Mouse (Mus musculus) midbrain, embryonic 14.5 days (tissue): ENCODE results near the gene Prok2. TPM values are rescaled to one million over a fixed set of nuclear protein-coding genes. Genes with fewer than 3 reads are reported as not detected.

Experiments used
- ATAC-seq: fragments of 200-750 bp; cut with Nextera tagmentation; 2 replicates; pipeline ENCODE4 v1.8.0; 2017; ENCODE audit warnings: moderate number of reproducible peaks, moderate library complexity; ENCODE audit not compliant: low FRiP score, low TSS enrichment
- DNase-seq: peaks from one replicate; pipeline ENCODE4 v3.0.0-alpha.2; 2015
- H3K27ac ChIP-seq: fragments of 300-500 bp; sonication (generic); replicated peaks from 2 replicates; pipeline ENCODE4 v1.5.1; 2014; ENCODE audit warnings: mild to moderate bottlenecking, low read depth, low read length, moderate library complexity
- H3K27me3 ChIP-seq: fragments of 300-500 bp; sonication (generic); 2 replicates; pipeline ENCODE4 v1.6.1; 2014; ENCODE audit warnings: low read length, control low read depth, mixed read lengths; ENCODE audit not compliant: control insufficient read depth, insufficient read depth
- H3K36me3 ChIP-seq: fragments of 300-500 bp; sonication (generic); 2 replicates; pipeline ENCODE4 v1.6.1; 2014; ENCODE audit warnings: low read length, control low read depth; ENCODE audit not compliant: control insufficient read depth, insufficient read depth
- H3K4me1 ChIP-seq: fragments of 300-500 bp; sonication (generic); 2 replicates; pipeline ENCODE4 v1.6.1; 2014; ENCODE audit warnings: mild to moderate bottlenecking, antibody characterized with exemption, low read length, control low read depth; ENCODE audit not compliant: control insufficient read depth, insufficient read depth
- H3K4me2 ChIP-seq: fragments of 300-500 bp; sonication (generic); 2 replicates; pipeline ENCODE4 v1.6.1; 2014; ENCODE audit warnings: mild to moderate bottlenecking, low read length, moderate library complexity
- H3K4me3 ChIP-seq: fragments of 300-500 bp; sonication (generic); replicated peaks from 2 replicates; pipeline ENCODE4 v1.5.1; 2014; ENCODE audit warnings: low read depth, low read length
- H3K9ac ChIP-seq: fragments of 300-500 bp; sonication (generic); replicated peaks from 2 replicates; pipeline ENCODE4 v1.6.1; 2014; ENCODE audit warnings: mild to moderate bottlenecking, low read length, moderate library complexity
- H3K9me3 ChIP-seq: fragments of 300-500 bp; sonication (generic); 2 replicates; pipeline ENCODE4 v1.6.1; 2016; ENCODE audit warnings: low read length, control low read depth, mixed read lengths; ENCODE audit not compliant: control insufficient read depth
- WGBS: fragments of 180-500 bp; shearing (Covaris S2); extraction: QIAGEN DNeasy Blood & Tissue Kit; methylation state at CpG from one replicate; pipeline ENCODE4 v1.1.7; 2014; 5-methylcytosine and 5-hydroxymethylcytosine counted together
- polyA plus RNA-seq: library from polyadenylated mRNA; unstranded; fragments of >200 nt; fragmentation: Nextera tagmentation; extraction: Ambion mirVana; gene quantifications from 2 replicates; pipeline ENCODE4 v1.2.1, GENCODE M21; 2014

Prok2 gene
- polyA plus RNA-seq = 0.50 and 0.89 TPM in 2 replicates

- ATAC-seq = no peak
Measured at GRCm38 (mm10) chr6:99725971-99726561, at the start of gene Prok2. Gene Prok2, minus strand, starts transcription at chr6:99726392.

GRCm38 (mm10) chr6:99774680-99775079 is 48.5 kb upstream of the Prok2 start:
- Histone ChIP-seq H3K4me2 (no peak overlapping the region), H3K4me3 (no peak overlapping the region), H3K27me3 (no peaks in the 10 kb centered on the region), H3K27ac (no peak overlapping the region), H3K4me1 (no peaks in the 10 kb centered on the region), H3K9me3 (no peaks in the 10 kb centered on the region), H3K9ac (no peak overlapping the region), H3K36me3 (no peaks in the 10 kb centered on the region)
- DNase-seq = no peak
- no peak for ATAC-seq
- 76% methylated on average over 10 of the region's 10 CpGs for WGBS

More at GRCm38 (mm10) chr6:99725971-99726561, at the start of gene Prok2:
- H3K4me2 ChIP-seq = peak within 1 kb of the TSS; percentile 98
- peaks cover 9% of the 10 kb centered on the region for H3K4me1 ChIP-seq
- no peaks in the 10 kb centered on the region for H3K36me3 ChIP-seq
- H3K4me3 ChIP-seq = peak within 1 kb of the TSS; percentile 53
- no peaks in the 10 kb centered on the region for H3K9me3 ChIP-seq
- H3K9ac ChIP-seq = peak within 1 kb of the TSS; percentile 54
- H3K27ac ChIP-seq = no peak within 1 kb of the TSS
- H3K27me3 ChIP-seq = peaks cover 33% of the 10 kb centered on the region
- WGBS = under 1% methylated on average over 61 of the region's 61 CpGs
- DNase-seq = peak; percentile 59

- Histone ChIP-seq H3K9me3 (no peaks in the 10 kb centered on the region), H3K9ac (no peak overlapping the region), H3K4me3 (no peak overlapping the region), H3K4me1 (peaks cover 4% of the 10 kb centered on the region; the same call in 1 of the 2 replicates), H3K4me2 (no peak overlapping the region), H3K27me3 (no peaks in the 10 kb centered on the region), H3K36me3 (no peaks in the 10 kb centered on the region), H3K27ac (no peak overlapping the region)
- DNase-seq (peak; percentile 28), ATAC-seq (no peak)
- WGBS = 28% methylated on average over 5 of the region's 5 CpGs
Measured at GRCm38 (mm10) chr6:99768495-99768894, 42.3 kb upstream of the Prok2 start.

- Histone ChIP-seq H3K36me3 (no peaks in the 10 kb centered on the region), H3K4me1 (peaks cover 4% of the 10 kb centered on the region; the same call in 1 of the 2 replicates), H3K9ac (no peak overlapping the region), H3K4me3 (no peak overlapping the region), H3K9me3 (no peaks in the 10 kb centered on the region), H3K4me2 (no peak overlapping the region), H3K27ac (no peak overlapping the region), H3K27me3 (no peaks in the 10 kb centered on the region)
- ATAC-seq (no peak), DNase-seq (no peak)
- WGBS = 88% methylated on average over 3 of the region's 3 CpGs
Measured at GRCm38 (mm10) chr6:99764916-99765315, 38.7 kb upstream of the Prok2 start.

- Histone ChIP-seq H3K9me3 (no peaks in the 10 kb centered on the region), H3K27ac (no peak overlapping the region), H3K36me3 (no peaks in the 10 kb centered on the region), H3K4me1 (no peaks in the 10 kb centered on the region), H3K9ac (no peak overlapping the region), H3K4me2 (no peak overlapping the region), H3K4me3 (no peak overlapping the region), H3K27me3 (no peaks in the 10 kb centered on the region)
- 53% methylated on average over 14 of the region's 14 CpGs for WGBS
- DNase-seq = peak; percentile 41
- ATAC-seq = no peak
Measured at GRCm38 (mm10) chr6:99762069-99762985, 36.1 kb upstream of the Prok2 start.

GRCm38 (mm10) chr6:99756105-99756504 is 29.9 kb upstream of the Prok2 start:
- no peaks in the 10 kb centered on the region for H3K4me1 ChIP-seq
- WGBS = 85% methylated on average over 9 of the region's 9 CpGs
- DNase-seq (no peak), ATAC-seq (no peak)
- H3K36me3 ChIP-seq = no peaks in the 10 kb centered on the region
- no peak overlapping the region for H3K4me2 ChIP-seq
- no peak overlapping the region for H3K9ac ChIP-seq
- no peak overlapping the region for H3K4me3 ChIP-seq
- H3K9me3 ChIP-seq = no peaks in the 10 kb centered on the region
- H3K27ac ChIP-seq = no peak overlapping the region
- H3K27me3 ChIP-seq = no peaks in the 10 kb centered on the region

- ATAC-seq = no peak
- H3K4me1 ChIP-seq = no peaks in the 10 kb centered on the region
- 72% methylated on average over 6 of the region's 6 CpGs for WGBS
Measured at GRCm38 (mm10) chr6:99751308-99751707, 25.1 kb upstream of the Prok2 start.

GRCm38 (mm10) chr6:99746275-99746674 is 20.1 kb upstream of the Prok2 start:
- Histone ChIP-seq H3K4me3 (no peak overlapping the region), H3K4me2 (no peak overlapping the region), H3K27me3 (no peaks in the 10 kb centered on the region), H3K9me3 (no peaks in the 10 kb centered on the region), H3K4me1 (no peaks in the 10 kb centered on the region), H3K9ac (no peak overlapping the region), H3K36me3 (no peaks in the 10 kb centered on the region), H3K27ac (no peak overlapping the region)
- WGBS = 84% methylated on average over 5 of the region's 5 CpGs
- ATAC-seq (no peak), DNase-seq (no peak)

More at GRCm38 (mm10) chr6:99751308-99751707, 25.1 kb upstream of the Prok2 start:
- H3K9ac ChIP-seq = no peak overlapping the region
- no peak overlapping the region for H3K27ac ChIP-seq
- H3K36me3 ChIP-seq = no peaks in the 10 kb centered on the region
- H3K9me3 ChIP-seq = no peaks in the 10 kb centered on the region
- no peak overlapping the region for H3K4me3 ChIP-seq
- no peaks in the 10 kb centered on the region for H3K27me3 ChIP-seq
- peak; percentile 30 for DNase-seq
- no peak overlapping the region for H3K4me2 ChIP-seq
